Mouse (Mus musculus): ENCODE measurements around the gene Mfge8. TPM values are rescaled to one million over a fixed set of nuclear protein-coding genes. Genes with fewer than 3 reads are reported as not detected.

Gene Mfge8
- 35.3 TPM for total RNA-seq (2023)

GRCm38 (mm10) chr7:79148711-79149266, at the start of gene Mfge8:
Mfge8 (minus strand) TSS chr7:79149060.

GRCm38 (mm10) chr7:79130843-79131444, 17.9 kb downstream of the Mfge8 start, which contains the start of gene Hapln3:
Hapln3 (minus strand) TSS chr7:79131018.

Other genes with a start within 250 kb of the Mfge8 start
- 16.0 TPM for gene Isg20, start 235.6 kb downstream of the Mfge8 start, total RNA-seq (2023)
- not detected for gene Acan, start 95.6 kb downstream of the Mfge8 start, total RNA-seq (2023)
- not detected for gene Hapln3, start 18.0 kb downstream of the Mfge8 start, total RNA-seq (2023)
- gene Abhd2, start 124.1 kb upstream of the Mfge8 start, total RNA-seq (2023): 101 TPM
- not detected for gene Rlbp1, start 238.0 kb upstream of the Mfge8 start, total RNA-seq (2023)
- 3.9 TPM for gene Fanci, start 242.9 kb upstream of the Mfge8 start, total RNA-seq (2023)